Mouse (Mus musculus) cerebellum, adult 11-12 months (tissue): ENCODE data around the gene Gdnf.

Experiments
- DNase-seq: peaks from one replicate; pipeline ENCODE4 v3.0.0; 2022

Gdnf gene

GRCm38 (mm10) chr15:7810556-7811252 lies at the start of gene Gdnf:
Gene Gdnf (plus strand): TSS chr15:7810846.
- no peak for DNase-seq

GRCm38 (mm10) chr15:7767166-7767565 lies 43.5 kb upstream of the Gdnf start:
- DNase-seq, result no peak

GRCm38 (mm10) chr15:7772983-7773382 lies 37.7 kb upstream of the Gdnf start:
- no peak for DNase-seq

GRCm38 (mm10) chr15:7781517-7781916 lies 29.1 kb upstream of the Gdnf start:
- DNase-seq, result no peak

- DNase-seq, result no peak
Measured at GRCm38 (mm10) chr15:7809841-7810391, 730 bp upstream of the Gdnf start.

GRCm38 (mm10) chr15:7811253-7811625 lies 593 bp downstream of the Gdnf start:
- DNase-seq, result no peak

GRCm38 (mm10) chr15:7811856-7812733 lies 1.4 kb downstream of the Gdnf start:
- DNase-seq, result no peak

- DNase-seq, result peak; percentile 19
Measured at GRCm38 (mm10) chr15:7812872-7813530, 2.4 kb downstream of the Gdnf start.

GRCm38 (mm10) chr15:7813531-7814370 lies 3.1 kb downstream of the Gdnf start:
- no peak for DNase-seq

GRCm38 (mm10) chr15:7814371-7814680 lies 3.7 kb downstream of the Gdnf start:
- no peak for DNase-seq

GRCm38 (mm10) chr15:7814917-7815316 lies 4.3 kb downstream of the Gdnf start:
- no peak for DNase-seq

- no peak for DNase-seq
Measured at GRCm38 (mm10) chr15:7815521-7815944, 4.9 kb downstream of the Gdnf start.

- no peak for DNase-seq
Measured at GRCm38 (mm10) chr15:7823886-7824285, 13.2 kb downstream of the Gdnf start.

GRCm38 (mm10) chr15:7825530-7825929 lies 14.9 kb downstream of the Gdnf start:
- no peak for DNase-seq

- no peak for DNase-seq
Measured at GRCm38 (mm10) chr15:7835404-7835803, 24.8 kb downstream of the Gdnf start.

GRCm38 (mm10) chr15:7838060-7838920 lies 27.6 kb downstream of the Gdnf start:
- no peak for DNase-seq

- DNase-seq, result no peak
Measured at GRCm38 (mm10) chr15:7838921-7839309, 28.3 kb downstream of the Gdnf start.

GRCm38 (mm10) chr15:7841664-7842063 lies 31.0 kb downstream of the Gdnf start:
- DNase-seq, result no peak

GRCm38 (mm10) chr15:7842398-7842797 lies 31.8 kb downstream of the Gdnf start:
- no peak for DNase-seq

- no peak for DNase-seq
Measured at GRCm38 (mm10) chr15:7857418-7857817, 46.8 kb downstream of the Gdnf start.

GRCm38 (mm10) chr15:7858841-7859240 lies 48.2 kb downstream of the Gdnf start:
- DNase-seq, result no peak

- no peak for DNase-seq
Measured at GRCm38 (mm10) chr15:7862890-7863289, 52.2 kb downstream of the Gdnf start.
